Mouse (Mus musculus) neural tube, embryonic 10.5 days (tissue): ENCODE data around the gene Acot1.

Source experiments
- DNase-seq: peaks from one replicate; pipeline ENCODE4 v3.0.0-alpha.2; 2017; ENCODE audit warnings: low spot score; ENCODE audit errors: extremely low spot score

Gene Acot1

GRCm38 (mm10) chr12:84063228-84063627 lies 53.9 kb downstream of the Acot1 start:
- DNase-seq: no peak

- no peak for DNase-seq
Observed at GRCm38 (mm10) chr12:84063833-84064232, 54.5 kb downstream of the Acot1 start.

GRCm38 (mm10) chr12:84064621-84065020 lies 55.3 kb downstream of the Acot1 start:
- no peak for DNase-seq

DNA sequence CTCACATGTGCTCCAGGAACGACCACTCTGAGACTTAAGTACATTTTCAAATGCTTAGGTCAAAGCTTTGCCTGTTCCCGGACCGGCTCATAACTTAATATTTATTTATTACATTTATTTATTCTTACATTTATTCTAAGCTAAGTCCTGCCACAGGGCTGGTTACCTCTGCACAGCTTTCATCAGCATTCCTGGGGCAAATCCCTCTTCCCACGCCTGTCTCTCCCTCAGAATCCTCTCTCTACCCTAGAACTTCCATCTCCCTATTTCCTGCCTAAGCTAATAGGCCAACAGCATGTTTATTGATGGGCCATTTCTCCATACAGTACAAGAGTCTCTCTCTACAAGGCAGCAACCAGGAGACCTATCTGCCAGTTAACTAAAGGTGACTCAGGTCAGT lies 58.5 kb downstream of the Acot1 start:
- DNase-seq: no peak
